Mouse (Mus musculus) 3134 (cell line): ENCODE measurements around the gene Tph1.

Experiments used
- DNase-seq: peaks from one replicate; pipeline ENCODE4 v3.0.0-alpha.2; 2011; ENCODE audit warnings: low spot score; ENCODE audit not compliant: insufficient read length; ENCODE audit errors: extremely low read depth

Tph1 gene

GRCm38 (mm10) chr7:46603051-46603450 lies 69.3 kb downstream of the Tph1 start:
- DNase-seq, result no peak

GRCm38 (mm10) chr7:46602079-46602478 lies 70.3 kb downstream of the Tph1 start:
- no peak for DNase-seq

GRCm38 (mm10) chr7:46601097-46601496 lies 71.2 kb downstream of the Tph1 start:
- no peak for DNase-seq

DNA sequence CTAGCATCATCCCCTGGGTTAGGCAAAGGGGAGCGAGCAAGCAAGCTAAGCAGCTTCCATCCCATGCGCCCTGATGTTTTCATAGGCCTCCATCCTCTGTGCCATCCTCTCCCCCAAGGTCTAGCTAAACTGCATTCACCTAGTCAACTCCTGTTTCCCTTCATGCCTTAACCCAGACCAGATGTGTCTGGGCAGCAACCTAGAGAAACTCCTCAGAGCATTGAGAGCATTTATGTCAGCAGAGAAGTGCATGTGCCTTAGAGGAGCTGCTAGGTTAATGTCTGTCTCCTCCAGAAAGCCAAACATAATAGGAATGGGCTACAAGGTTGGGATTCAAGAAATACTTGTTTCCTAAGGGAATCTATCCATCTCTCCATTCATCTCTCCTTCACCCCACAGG lies 75.3 kb downstream of the Tph1 start:
- DNase-seq, result no peak
